Mouse (Mus musculus) megakaryocyte, embryonic 14.5 days (primary cell): ENCODE results near the gene Abca2.

Experiments
- FLI1 ChIP-seq: IDR thresholded peaks from 2 replicates; pipeline ENCODE4 v1.6.1; 2012; ENCODE audit warnings: low read length, inconsistent platforms, mixed read lengths
- GATA1 ChIP-seq: IDR thresholded peaks from 3 replicates; pipeline ENCODE4 v1.6.1; 2012; ENCODE audit warnings: mixed read lengths, low read length, inconsistent platforms, borderline replicate concordance

GRCm38 (mm10) chr2:25472550-25472949 is 44.0 kb downstream of the Abca2 start:
- TF ChIP-seq GATA1: no peak
- no peak for TF ChIP-seq FLI1
